Mouse (Mus musculus) urinary bladder, postnatal 25 days (tissue): ENCODE measurements at regions not wholly inside any gene's neighbourhood (a gene's known extent, or its start where the extent isn't known, plus 50 kb on each side); places are given as distances from the start of the nearest gene placed in this dataset.

Experiments used
- DNase-seq: peaks from one replicate; pipeline ENCODE4 v3.0.0; 2022; ENCODE audit warnings: low spot score

DNA sequence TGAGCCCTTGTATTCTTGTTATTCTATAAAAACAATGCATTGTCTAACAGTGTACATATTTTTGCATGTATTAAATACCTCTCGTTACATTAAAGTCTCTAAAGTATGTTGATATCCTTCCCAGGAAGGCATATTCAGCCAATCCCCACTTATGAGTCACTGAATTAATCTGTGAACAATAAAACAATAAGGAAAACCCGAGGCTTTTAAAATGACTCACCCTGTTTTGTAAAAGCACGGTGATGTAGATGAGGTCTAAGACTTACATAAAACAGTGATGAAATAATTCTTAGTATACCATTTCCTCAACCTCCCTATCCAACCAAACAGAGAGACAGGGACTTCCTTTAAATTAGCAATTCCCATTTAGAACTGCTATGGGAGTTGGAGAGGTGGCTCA is 95.8 kb downstream of the Asb7 start:
- no peak for DNase-seq

DNA sequence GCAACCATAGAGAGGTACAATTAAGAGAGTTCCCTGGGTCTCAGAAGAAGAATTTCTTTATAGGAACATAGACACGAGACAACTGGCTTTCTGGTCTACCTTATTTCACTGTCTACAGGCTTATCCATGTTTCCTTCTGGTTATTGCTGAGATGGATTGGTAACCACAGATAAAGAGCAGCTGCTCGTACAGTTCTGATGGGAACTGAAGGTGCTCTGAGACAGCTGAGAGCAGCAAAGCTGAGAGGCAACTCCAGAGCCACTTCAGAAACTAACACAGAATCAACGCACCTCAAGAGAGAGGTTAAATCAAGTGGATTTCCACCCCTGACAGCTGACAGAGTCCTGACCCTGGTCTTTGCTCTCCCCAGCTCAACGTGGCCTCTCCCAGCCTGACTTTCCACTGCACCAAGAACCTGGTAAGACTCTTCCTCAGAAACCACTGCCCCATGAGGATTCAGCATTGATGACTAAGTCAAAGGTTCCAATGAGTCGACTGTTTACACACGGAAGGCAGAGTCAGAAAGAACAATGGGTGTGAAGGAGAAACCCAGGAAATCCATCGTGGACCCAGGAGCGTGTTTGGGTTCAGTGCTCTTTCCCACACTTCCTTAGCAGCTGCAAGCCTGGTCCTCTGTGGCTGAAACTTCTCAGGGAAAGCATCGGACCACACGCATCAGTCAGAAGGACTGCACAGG is 97.7 kb downstream of the Asb7 start:
- no peak for DNase-seq

DNA sequence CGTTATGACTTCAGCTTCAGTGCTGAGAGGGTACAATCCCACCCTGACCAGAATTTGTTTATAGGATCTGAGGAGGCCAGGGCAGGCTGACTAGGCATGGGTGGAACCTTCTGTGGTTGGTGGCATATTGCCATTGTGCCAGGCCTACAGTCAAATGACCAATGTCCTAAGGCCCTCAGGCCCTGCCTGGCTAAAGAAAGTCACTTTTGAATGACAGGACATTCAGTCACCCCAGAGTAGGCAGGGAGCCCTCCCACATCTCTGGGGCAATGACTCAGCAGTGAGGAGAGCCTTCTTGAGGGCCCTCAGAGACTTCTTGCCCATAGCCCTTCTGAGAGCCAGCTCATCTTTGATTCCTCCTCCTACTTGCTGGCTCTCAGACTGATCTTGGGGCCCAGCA is 102.9 kb downstream of the Asb7 start:
- DNase-seq: no peak

DNA sequence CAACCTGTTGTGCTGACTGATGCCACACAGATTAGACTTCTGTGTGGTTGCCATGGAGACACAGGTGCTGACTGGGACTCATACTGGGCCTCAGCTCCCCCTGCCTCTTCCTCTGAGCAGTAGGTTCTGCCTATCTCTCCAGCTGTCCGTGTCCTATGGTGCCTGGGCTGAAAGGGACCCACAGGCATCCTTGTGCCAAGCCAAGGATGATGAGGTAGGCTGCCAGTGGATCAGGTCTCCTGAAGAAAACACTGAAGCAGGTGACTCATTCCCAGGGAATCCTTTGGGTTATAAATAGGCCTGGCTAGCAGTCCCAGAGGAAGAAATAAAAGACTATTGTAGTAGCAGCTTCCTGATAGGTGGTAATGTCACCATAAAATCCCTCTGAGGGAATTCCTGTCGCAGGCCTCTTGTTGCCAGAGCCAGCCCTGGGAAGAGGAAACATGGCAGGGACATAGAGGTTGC is 108.7 kb downstream of the Asb7 start:
- DNase-seq: no peak

DNA sequence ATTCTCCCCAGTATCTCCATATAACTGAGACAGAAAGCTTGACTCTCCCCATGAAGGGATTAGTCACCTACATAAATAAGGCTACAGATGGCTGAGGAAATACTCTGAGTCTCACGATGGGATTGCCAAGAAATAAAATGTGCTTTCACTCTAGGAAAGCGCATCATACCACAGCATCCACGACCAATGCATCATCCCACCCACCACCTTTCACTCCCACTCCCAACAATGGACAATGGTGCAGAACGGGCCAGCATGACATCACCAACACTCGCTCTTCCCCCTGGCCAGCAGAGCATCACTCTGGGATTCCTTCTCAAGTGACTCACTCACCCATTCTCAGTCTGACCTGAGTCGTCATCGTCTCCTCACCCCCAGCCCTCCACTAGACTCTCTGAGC is 113.1 kb downstream of the Asb7 start:
- no peak for DNase-seq

DNA sequence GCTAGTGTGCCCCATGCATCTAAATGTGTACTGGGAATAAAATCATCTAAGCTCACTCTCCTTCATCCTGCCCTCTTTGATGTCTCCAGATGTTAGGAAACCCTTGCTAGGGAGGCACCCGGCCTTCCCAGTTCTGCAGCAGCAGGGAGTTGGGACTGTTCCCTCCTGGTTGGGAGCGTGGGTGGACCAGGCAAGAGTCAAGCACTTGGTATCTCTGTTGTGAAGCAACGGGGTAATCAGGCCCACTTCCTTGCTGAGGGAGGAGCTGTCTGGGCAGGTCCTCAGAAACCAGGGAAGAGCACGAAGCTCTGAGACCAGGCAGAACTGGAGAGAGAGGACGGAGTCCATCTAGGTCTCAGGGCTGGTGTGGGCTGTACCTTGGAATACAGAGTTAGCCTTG is 117.9 kb downstream of the Asb7 start:
- no peak for DNase-seq

DNA sequence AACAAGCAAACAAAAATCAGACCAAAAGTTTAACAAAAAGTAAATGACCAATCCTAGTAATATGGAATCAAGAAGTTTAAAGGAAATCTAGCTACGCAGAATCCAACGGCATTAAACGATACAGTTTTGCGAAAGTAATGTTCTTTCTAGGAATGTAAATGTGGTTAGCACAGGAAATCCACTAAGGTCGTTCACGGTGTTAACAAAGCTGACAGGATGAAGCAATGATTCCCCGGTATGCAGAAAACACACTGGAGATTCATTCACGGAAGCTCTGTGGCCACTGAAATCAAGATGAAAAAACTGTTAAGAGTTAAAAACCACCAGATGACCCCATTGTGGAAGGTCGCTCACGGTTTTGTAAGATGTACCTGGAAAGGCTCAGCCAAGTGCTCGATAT is 120.4 kb upstream of the Aldh1a3 start:
- DNase-seq: no peak

DNA sequence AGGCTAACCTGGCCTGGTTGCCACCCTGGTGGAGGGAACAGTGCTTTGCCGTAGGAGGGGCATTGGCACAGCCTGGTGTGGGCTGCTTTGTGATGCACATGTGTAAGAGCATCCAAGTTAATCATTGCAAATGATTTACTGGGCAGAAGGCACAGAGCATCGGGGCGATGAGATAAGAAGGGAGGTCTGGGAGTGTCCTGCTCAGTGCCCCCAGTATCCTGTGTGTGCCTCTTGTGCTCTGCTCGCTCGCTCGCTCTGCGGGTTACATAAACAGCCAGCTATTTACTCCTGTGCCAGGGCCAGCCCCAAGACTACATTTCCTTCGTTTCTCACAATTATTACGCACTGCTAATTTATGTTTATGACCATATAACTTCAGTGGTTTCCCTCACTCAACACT is 117.9 kb upstream of the Aldh1a3 start:
- no peak for DNase-seq

DNA sequence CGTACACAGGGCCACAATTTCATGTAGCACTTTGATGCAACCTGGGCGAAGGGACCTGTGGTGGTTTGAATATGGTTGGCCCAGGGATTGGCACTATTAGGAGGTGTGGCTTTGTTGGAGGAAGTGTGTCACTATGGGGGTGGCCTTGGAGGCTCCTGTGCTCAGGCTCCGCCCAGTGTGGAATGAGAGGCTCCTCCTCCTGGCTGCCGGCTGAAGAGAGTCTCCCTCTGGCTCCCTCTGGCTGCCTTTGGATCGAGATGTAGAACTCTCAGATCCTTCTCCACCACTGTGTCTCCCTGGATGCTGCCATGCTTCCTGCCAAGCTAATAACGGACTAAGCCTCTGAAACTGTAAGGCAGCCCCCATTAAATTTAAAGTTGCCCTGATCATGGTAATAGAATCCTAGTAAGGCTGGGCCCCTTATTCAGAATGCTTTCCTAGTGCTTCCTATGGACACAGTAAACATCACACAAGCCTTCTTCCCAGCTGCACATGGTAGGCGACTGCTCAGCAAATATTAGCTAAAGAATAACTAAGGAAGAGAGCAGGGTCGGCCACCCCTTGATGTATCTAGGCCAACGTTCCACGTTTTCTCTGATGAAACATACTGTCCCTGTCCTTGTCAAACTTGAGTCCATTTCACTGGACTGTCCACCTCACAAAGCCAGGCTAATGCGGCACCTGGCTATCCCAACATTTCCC is 117.2 kb upstream of the Aldh1a3 start:
- DNase-seq: no peak

DNA sequence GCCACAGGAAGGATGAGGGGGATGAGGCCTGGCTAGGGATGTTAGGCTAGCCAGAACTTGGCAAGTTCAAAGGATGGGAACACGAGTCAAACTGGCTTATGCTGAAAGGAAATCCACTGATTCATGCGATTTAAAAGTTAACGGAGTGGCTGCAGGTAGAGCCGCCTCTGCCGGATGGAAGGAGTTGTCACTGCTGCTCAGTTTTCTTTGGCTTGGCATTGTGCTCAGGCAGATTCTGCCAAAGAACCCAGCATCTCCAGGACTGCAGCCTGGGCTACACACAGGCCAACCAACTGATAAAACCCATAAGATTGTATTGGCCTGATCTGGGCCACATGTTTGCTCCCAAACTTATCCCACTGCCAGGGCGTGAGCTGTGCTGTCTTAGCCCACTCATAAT is 105.3 kb upstream of the Aldh1a3 start:
- DNase-seq: no peak

DNA sequence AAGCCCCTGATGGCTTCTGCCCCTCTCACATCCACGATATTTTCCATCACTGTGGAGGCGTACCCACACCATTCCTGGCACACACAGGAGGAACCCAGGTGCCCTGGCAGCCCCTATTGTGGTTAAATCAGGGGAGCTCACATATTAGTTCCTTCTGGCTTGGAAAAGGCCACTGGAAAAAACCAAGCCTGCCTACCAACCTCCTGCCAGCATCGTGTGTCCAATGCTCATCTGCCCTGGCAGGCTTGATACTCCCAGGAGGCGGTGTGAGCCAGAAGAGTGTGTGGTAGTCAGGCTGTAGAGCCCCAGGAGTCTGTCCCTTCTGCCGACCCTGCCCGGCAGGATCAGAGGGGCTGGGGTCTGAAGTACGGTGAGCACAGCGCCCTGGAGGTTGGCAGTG is 104.7 kb upstream of the Aldh1a3 start:
- DNase-seq: no peak

DNA sequence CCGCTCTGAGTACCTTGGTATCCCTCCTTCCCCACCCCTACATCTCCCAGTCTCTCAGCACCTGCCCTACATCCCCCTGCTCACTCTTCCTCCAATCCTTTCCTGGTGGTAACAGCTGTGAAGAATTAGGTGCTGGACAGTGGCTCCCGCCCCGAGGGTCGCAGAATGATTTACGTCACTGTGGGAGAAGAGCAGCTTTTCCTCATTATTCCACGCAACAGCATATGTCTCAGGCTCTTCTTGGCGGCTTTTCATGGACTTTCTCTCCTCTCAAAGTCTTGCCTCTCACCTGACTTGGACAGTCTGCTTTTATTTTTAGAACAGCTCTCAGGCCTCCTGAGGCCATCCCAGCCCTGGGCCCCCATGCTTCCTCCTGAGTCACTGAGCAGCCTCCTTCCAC is 103.8 kb upstream of the Aldh1a3 start:
- no peak for DNase-seq

DNA sequence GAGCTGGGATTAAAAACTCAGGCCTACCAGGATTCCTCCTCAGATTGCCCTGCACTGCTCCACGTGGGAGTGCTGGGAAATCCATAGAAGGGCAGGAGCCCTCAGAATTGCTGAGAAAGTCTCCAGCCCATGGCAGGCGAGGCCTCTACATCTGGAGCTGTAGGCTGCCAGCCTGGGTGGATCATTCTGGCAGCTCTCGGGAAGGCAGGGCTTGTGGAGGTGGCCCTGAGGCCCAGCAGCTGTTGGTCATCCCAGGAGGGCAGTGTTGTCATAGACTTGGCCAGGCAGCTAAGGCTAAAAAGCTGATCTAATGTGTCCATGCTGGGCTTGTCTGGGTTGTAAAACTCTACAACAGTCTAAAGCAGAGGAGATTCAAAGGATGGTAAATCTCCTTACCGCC is 101.6 kb upstream of the Aldh1a3 start:
- peak; percentile 51 for DNase-seq

DNA sequence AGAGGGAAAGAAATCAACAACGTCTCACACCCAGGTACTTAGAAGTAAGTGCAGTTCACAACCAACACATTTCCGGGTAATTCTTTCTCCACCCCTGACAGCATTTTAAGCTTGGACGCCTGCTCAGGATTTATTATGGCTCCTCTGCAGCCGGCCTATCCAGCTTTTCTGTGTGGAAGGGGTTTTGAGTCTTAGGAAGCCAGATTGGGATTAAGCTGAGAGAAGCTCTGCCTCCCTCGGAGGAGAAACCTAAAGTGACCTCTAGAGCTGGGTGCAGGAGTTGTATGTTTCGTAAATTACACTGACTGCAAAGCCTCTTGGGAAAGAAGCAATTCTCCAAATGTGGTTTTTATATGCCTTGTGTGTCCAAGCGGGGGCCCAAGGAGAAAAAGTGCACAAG is 96.6 kb upstream of the Aldh1a3 start:
- no peak for DNase-seq

DNA sequence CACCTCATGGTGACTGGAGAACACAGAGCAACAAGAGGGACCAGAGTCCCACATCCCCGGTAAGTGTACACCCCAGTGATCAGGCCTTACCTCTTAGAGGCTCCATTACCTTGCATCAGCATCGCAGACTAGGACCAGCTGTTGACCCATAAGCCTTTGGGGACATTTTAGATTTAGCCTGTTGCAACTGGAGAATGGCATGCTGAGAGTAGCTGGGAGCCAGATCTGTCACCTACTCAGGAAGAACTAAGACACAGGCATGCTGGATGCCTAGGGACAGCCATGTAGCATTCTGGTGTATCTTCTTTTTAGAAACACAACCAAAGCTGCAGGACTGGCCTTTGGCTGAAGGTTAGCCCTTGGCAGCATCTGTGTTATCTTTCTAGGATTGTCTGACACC is 94.2 kb upstream of the Aldh1a3 start:
- DNase-seq: no peak

DNA sequence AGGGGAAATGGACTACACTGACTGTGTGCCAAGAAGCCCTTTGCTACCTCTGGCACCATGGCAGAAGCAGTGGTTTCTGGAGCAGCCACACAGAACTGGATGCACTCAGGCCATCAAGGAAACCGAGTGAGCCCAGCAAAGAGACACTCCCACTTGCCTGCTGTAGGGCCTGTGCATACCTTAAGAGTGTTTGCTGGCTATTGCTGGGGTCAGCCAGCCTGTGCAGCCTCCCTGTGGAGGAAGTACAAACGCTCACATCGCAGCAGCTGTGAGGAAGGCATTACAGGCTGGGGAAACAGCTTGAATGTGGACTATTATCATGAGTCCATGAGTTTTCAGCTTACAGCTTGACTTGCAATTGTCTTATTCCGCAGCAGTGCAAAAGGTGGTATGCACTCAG is 88.8 kb upstream of the Aldh1a3 start:
- no peak for DNase-seq

DNA sequence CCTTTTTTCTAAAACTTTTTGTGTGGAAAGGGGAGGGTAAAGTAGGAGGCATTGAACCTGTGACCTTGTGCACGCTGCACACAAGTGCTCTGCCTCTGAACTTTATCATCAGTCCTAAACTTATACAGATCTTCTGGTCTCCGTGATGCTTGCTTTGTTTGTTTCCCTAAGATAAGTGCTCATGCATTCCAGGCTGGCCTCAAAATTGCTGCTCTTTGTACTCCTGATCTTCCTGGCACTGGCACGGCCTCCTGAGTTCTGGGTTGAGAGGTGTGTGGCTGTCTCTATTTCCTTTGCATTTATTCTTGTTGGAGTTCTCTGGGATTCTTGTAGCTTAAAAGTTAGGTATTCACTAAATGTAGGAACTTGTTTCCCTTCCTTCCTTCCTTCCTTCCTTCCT is 86.1 kb upstream of the Aldh1a3 start:
- no peak for DNase-seq

DNA sequence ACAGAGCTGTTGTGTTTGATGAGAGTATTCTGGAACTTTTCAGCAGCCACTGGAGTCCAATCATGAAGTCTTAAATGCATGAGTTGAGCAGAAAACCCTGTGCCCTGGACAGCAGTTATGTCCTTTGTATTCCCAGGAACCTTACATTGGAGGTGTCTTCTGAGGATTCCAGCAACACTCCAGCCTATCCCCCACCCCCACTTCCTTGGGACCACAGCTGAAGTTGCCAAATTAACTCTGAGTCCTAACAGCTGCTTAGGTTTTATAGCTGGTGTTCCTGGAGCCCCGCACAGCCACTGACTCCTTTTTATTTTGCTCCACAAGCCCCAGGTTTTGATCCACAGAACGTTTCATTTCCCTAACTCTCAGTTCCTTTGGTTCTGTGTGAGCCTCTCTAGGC is 78.4 kb upstream of the Aldh1a3 start:
- no peak for DNase-seq

DNA sequence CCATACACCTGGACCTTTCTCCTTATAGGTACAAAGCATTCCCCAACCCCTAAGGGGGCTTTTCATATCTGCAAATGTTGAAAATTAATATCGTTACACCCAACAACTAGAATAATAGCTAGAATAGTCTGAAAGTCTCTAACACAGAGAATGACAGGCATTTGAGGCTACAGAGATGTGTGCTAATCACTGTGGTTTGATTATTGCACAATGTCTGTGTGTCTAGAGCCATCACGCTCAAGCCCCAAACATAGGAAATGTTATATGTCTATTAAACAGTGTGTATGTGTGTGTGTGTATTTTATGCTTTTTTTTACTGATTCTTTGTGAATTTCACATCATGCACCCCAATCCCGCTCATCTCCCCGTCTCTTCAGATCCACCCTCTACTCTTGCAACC is 77.2 kb upstream of the Aldh1a3 start:
- no peak for DNase-seq

DNA sequence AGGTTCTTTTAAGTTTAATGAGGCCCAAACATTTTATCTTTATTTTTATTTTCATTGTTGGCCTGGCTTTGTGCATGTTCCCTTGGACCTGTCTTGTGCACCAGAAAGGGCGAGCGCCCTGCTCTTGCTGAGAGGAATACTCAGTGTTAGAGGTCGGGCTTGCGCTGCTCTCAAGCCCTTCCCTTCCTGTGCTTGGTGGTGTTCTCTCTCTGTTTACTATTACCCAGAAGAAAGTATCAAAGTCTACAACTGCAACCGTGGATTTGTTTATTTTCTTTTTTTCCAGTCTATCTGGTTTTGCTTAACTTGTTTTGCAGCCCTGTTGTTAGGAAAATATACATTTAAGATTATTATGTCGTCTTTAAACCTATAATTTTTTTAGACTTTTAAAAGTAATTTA is 74.1 kb upstream of the Aldh1a3 start:
- no peak for DNase-seq

DNA sequence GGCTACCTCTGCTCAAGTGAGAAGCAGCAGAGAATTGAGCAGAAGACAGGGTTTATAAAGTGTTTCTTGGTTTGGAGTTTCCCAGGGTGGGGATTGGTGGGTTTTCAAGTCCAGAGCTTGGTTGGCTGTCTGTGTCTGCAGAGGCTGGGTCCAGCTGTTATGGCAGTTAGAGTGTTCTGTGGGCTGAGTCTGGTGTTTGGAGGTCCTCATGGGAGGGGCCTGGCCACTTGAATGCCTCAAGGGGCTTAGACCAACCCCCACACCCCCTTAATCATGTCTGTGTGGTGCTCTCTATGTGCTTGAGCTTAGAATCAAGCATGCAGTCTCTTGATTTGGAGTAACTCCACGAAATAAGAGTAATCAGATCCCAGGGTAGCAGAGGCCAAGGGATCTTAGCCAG is 70.2 kb upstream of the Aldh1a3 start:
- no peak for DNase-seq

DNA sequence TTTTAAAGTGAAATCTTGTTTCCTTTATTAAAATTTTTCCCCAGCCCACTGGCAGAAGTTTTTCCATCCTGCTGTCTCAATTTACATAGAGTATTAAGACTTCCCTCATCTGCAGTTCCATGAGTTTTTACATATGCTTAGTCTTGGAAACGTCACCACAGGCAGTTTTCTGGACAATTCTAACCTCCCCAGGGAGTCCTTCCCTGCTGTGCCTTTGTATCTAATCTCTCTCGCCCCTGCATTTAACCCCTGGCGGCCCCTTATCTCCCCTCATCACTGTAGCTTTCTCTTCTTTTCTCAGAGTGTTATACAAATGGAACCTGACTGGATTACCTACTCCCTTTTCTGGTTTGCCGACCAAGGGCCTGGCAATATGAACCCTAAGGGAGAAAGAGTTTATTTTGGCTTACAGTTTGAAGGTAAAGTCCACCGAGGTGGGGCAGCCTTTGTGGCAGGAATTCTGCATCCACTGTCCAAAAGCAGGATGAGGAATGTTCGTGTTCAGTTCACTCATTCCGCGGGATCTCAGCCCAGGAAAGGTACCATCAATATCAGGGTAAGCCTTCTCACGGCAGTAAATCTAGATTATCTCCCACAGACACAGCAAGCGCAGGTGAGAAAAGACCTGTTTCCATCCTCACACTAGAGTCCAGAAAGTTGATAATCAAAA is 66.0 kb upstream of the Aldh1a3 start:
- DNase-seq: no peak

DNA sequence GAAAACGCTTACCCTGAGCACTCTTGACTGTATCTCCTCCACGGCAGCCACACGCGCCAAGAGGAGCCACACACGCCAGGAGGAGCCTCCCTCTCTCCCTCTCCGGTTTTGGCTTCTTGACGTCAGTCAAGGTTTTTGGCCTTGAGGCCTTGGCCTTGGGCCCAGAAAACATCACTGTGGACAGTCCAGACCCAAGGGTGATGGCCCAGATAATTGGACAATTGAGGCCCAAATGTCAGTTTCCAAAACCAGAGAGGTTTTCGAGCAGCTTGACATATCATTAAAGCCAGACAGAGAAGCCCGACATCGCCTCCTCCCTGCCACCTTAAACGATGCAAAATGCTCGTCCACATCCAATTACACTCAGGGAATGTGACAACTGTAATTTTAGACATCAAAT is 65.4 kb upstream of the Aldh1a3 start:
- no peak for DNase-seq

DNA sequence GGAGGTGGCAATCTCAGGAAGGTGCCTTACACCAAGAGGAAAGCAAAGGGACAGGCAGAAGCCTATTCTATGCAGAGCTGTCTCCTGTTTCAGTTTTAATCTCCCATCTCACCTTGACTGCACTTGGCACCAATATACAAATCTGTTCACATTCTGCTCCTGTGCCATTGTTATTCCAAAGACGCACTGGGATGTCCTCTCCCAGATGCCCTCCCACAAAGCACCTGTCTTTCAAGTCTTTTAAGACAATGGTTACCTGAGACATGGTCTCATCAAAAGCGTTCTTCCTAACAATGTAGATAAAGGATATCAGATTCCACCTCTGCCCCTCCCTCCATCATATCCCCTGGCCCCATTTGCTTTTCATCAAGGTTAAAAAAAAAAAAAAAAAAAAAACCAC is 64.2 kb upstream of the Aldh1a3 start:
- DNase-seq: no peak
